11 mouse cellular contexts compared by ENCODE assay signal in the genomic region with DNA sequence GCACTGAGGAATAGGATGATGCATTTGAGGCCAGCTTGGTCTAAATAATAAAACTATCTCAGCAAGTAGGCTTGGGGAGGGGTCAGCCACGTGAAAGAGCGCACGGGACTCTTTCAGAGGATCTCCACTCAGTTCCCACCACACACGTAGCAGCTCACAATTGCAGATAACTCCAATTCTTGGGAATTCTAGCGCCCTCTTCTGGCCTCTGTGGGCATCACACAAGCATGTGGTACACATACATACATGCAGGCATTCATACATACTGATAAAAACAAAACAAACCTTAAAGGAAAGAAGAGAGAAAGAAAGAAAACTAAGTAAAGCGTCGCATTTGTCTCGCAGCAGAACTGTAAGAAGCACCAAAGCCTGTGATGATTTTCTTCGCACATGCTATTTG. TPM values are rescaled to one million over a fixed set of nuclear protein-coding genes. Genes with fewer than 3 reads are reported as not detected.
DNase-seq lines count a peak whose midpoint lies in the region; ATAC-seq and TF ChIP-seq lines count a peak whose summit lies in the region.
"Had no signal": no experiment of that assay in that cellular context is flagged by ENCODE, and none has a peak within 500 bp of the region (broad histone marks: within the 10 kb centered on the region; RNA-seq: fewer than 3 reads in every experiment).

No protein-coding gene starts in this region.

- H3K27me3 ChIP-seq in forebrain, postnatal 0 days (ENCODE audit: insufficient read depth, low read length): no peaks in the 10 kb centered on the region
- peaks cover 15% of the 10 kb centered on the region for H3K27me3 ChIP-seq in forebrain, embryonic 11.5 days (ENCODE audit: control insufficient read depth, insufficient read depth, low read length)
- peaks cover 13% of the 10 kb centered on the region; the same call in 1 of the 2 replicates for H3K27me3 ChIP-seq in lung, embryonic 14.5 days (ENCODE audit: insufficient read depth, low read length)
- H3K27me3 ChIP-seq in MEL (ENCODE audit: control insufficient read depth in 1 of 2, insufficient read depth in 2 of 2, low read length in 2 of 2): no peaks in the 10 kb centered on the region; a peak in 1 of 4 replicates

- no peak overlapping the region for H3K4me3 ChIP-seq in forebrain, postnatal 0 days (ENCODE audit: low read depth, low read length)
- no peak overlapping the region for H3K4me3 ChIP-seq in forebrain, embryonic 11.5 days (ENCODE audit: low read depth, low read length)
- H3K4me3 ChIP-seq in lung, embryonic 14.5 days (ENCODE audit: low read depth, low read length): no peak overlapping the region
- no peak overlapping the region for H3K4me3 ChIP-seq in MEL (ENCODE audit: control insufficient read depth in 1 of 2, insufficient read depth in 1 of 2, low read depth in 2 of 2, low read length in 2 of 2)
- peak overlapping the region; percentile 73 for H3K4me3 ChIP-seq in cortical plate, adult 2 months (ENCODE audit: insufficient read depth, low read length)

- H3K27ac ChIP-seq in forebrain, postnatal 0 days (ENCODE audit: low read depth, low read length): no peak overlapping the region
- no peak overlapping the region for H3K27ac ChIP-seq in forebrain, embryonic 11.5 days (ENCODE audit: low read depth, low read length)
- no peak overlapping the region for H3K27ac ChIP-seq in lung, embryonic 14.5 days (ENCODE audit: low read depth)
- H3K27ac ChIP-seq in MEL (ENCODE audit: control insufficient read depth, low read depth, low read length): no peak overlapping the region
- no peak overlapping the region for H3K27ac ChIP-seq in cortical plate, adult 2 months (ENCODE audit: insufficient read depth, low read length)

- TF ChIP-seq EP300 in MEL (IDR thresholded peaks at IDR 0.05; ENCODE audit: low read depth in 1 of 2, low read length in 2 of 2): no peak

- no peak for TF ChIP-seq POLR2A in MEL (IDR thresholded peaks at IDR 0.05; ENCODE audit: control insufficient read depth in 1 of 2, insufficient read depth in 1 of 2, low read depth in 1 of 2, low read length in 2 of 2, poor library complexity in 1 of 2)
- TF ChIP-seq POLR2A in cortical plate, adult 2 months (IDR thresholded peaks at IDR 0.05; ENCODE audit: extremely low read depth, insufficient read depth, low read length): no peak

- H3K4me1 ChIP-seq in forebrain, postnatal 0 days (ENCODE audit: insufficient read depth): peaks cover 4% of the 10 kb centered on the region; the same call in 1 of the 2 replicates
- peaks cover 3% of the 10 kb centered on the region; the same call in 1 of the 2 replicates for H3K4me1 ChIP-seq in forebrain, embryonic 11.5 days (replicated peaks; ENCODE audit: control insufficient read depth, insufficient read depth, low read length)
- H3K4me1 ChIP-seq in lung, embryonic 14.5 days (ENCODE audit: insufficient read depth): no peaks in the 10 kb centered on the region
- no peaks in the 10 kb centered on the region for H3K4me1 ChIP-seq in MEL (ENCODE audit: control insufficient read depth in 1 of 2, insufficient read depth in 2 of 2, low read length in 2 of 2)
- H3K4me1 ChIP-seq in cortical plate, adult 2 months (ENCODE audit: control insufficient read depth, insufficient read depth, low read length): no peaks in the 10 kb centered on the region

- H3K9me3 ChIP-seq in forebrain, postnatal 0 days (ENCODE audit: low read length): no peaks in the 10 kb centered on the region
- H3K9me3 ChIP-seq in forebrain, embryonic 11.5 days (ENCODE audit: control insufficient read depth, low read length): no peaks in the 10 kb centered on the region; the same call in 1 of the 2 replicates
- no peaks in the 10 kb centered on the region for H3K9me3 ChIP-seq in lung, embryonic 14.5 days (ENCODE audit: low read depth, low read length)
- no peaks in the 10 kb centered on the region for H3K9me3 ChIP-seq in MEL (replicated peaks; ENCODE audit: insufficient read depth, low read length)

- peak; percentile 44 for TF ChIP-seq CTCF in forebrain, postnatal 0 days (IDR thresholded peaks at IDR 0.05; ENCODE audit: low read depth)
- 0 out of 2 replicates have a peak, but pooled peaks have one; percentile 6 for TF ChIP-seq CTCF in lung, embryonic 14.5 days (IDR thresholded peaks at IDR 0.05; ENCODE audit: low read depth)
- TF ChIP-seq CTCF in MEL (IDR thresholded peaks at IDR 0.05 in 2 of 3, conservative IDR thresholded peaks at IDR 0.05 in 1 of 3; ENCODE audit: control insufficient read depth in 1 of 3, insufficient read depth in 1 of 3, low read depth in 2 of 3, low read length in 3 of 3, poor library complexity in 1 of 3, severe bottlenecking in 1 of 3): peak; percentile 12 to 17 (median 13); a peak in 2 of 6 replicates
- TF ChIP-seq CTCF in cortical plate, adult 2 months (IDR thresholded peaks at IDR 0.05; ENCODE audit: extremely low read depth, insufficient read depth, low read length): 0 out of 2 replicates have a peak, but pooled peaks have one; percentile 13

- H3K9ac ChIP-seq in forebrain, postnatal 0 days: no peak overlapping the region
- no peak overlapping the region for H3K9ac ChIP-seq in forebrain, embryonic 11.5 days (ENCODE audit: low read length)
- H3K9ac ChIP-seq in lung, embryonic 14.5 days: no peak overlapping the region
- no peak overlapping the region for H3K9ac ChIP-seq in MEL (ENCODE audit: control insufficient read depth, low read depth, low read length, poor library complexity, severe bottlenecking)

- no peaks in the 10 kb centered on the region for H3K79me2 ChIP-seq in MEL (ENCODE audit: control insufficient read depth, insufficient read depth, low read length, poor library complexity)

- ATAC-seq in forebrain, postnatal 0 days: 0 out of 2 replicates have a peak, but pooled peaks have one; percentile 7
- ATAC-seq in forebrain, embryonic 11.5 days (replicated peaks; ENCODE audit: low FRiP score): no peak
- no peak for ATAC-seq in lung, embryonic 14.5 days (ENCODE audit: insufficient read depth)

- WGBS in forebrain, postnatal 0 days: 78% methylated on average over 9 of the region's 9 CpGs
- 77% methylated on average over 9 of the region's 9 CpGs for WGBS in forebrain, embryonic 11.5 days
- 79% methylated on average over 9 of the region's 9 CpGs for WGBS in lung, embryonic 14.5 days

- no peak for DNase-seq in forebrain, postnatal 0 days
- DNase-seq in forebrain, embryonic 11.5 days (ENCODE audit: low spot score): no peak
- no peak for DNase-seq in lung, embryonic 14.5 days
- DNase-seq in lung, postnatal 36 days: no peak
- DNase-seq in MEL (ENCODE audit: low read depth, low spot score): no peak
- no peak for DNase-seq in adrenal gland, postnatal 25 days
- no peak for DNase-seq in gastrocnemius, postnatal 4 days (ENCODE audit: low spot score in 2 of 2)
- DNase-seq: kidney, adult 18-20 months; thymus, postnatal 25 days had no signal

- H3K36me3 ChIP-seq in forebrain, postnatal 0 days (ENCODE audit: insufficient read depth): no peaks in the 10 kb centered on the region
- no peaks in the 10 kb centered on the region for H3K36me3 ChIP-seq in forebrain, embryonic 11.5 days (ENCODE audit: control insufficient read depth, insufficient read depth, low read length)
- H3K36me3 ChIP-seq in lung, embryonic 14.5 days (ENCODE audit: insufficient read depth): no peaks in the 10 kb centered on the region
- H3K36me3 ChIP-seq in MEL (ENCODE audit: control insufficient read depth in 1 of 2, insufficient read depth in 2 of 2, low read length in 2 of 2): no peaks in the 10 kb centered on the region

- H3K4me2 ChIP-seq in forebrain, postnatal 0 days (ENCODE audit: low read depth): peak overlapping the region; percentile 99; the same call in 1 of the 2 replicates
- no peak overlapping the region for H3K4me2 ChIP-seq in forebrain, embryonic 11.5 days (ENCODE audit: low read depth, low read length, severe bottlenecking)
- no peak overlapping the region for H3K4me2 ChIP-seq in lung, embryonic 14.5 days
- H3K4me2 ChIP-seq: heart, embryonic 11.5 days had no signal

- TF ChIP-seq RAD21 in MEL (IDR thresholded peaks at IDR 0.05; ENCODE audit: low read depth, low read length): no peak

TF ChIP-seq in MEL, 35 proteins besides CTCF, POLR2A, EP300 and RAD21:
- TF ChIP-seq E2F4 (IDR thresholded peaks at IDR 0.05; ENCODE audit: borderline replicate concordance, low read depth, low read length) (no peak), MEF2A (IDR thresholded peaks at IDR 0.05; ENCODE audit: extremely low read depth, insufficient replicate concordance, low read depth, low read length, poor library complexity, severe bottlenecking) (no peak), MYB (IDR thresholded peaks at IDR 0.05; ENCODE audit: low read depth, low read length) (no peak)

RNA-seq across cellular contexts. Expression of a gene that starts 2.3 kb away (rescaled TPM):
- 13.4 and 22.0 TPM in 2 replicates for total RNA-seq in forebrain, postnatal 0 days (2014; rRNA removed)
- polyA plus RNA-seq in forebrain, postnatal 0 days (2015; fragmentation: Nextera tagmentation; extraction: Ambion mirVana): 10.0 and 12.7 TPM in 2 replicates
- polyA plus RNA-seq in forebrain, embryonic 11.5 days (2014; fragmentation: Nextera tagmentation; extraction: Ambion mirVana): 0.13 TPM in 1 of 2 replicates, not detected in the other
- polyA plus RNA-seq in lung, embryonic 14.5 days (2014; fragmentation: Nextera tagmentation; extraction: Ambion mirVana): 0.20 and 0.26 TPM in 2 replicates
- total RNA-seq in MEL (2012; rRNA removed): not detected in 2 replicates
- polyA plus RNA-seq in MEL (2012; ENCODE audit: insufficient read depth in 1 of 2, insufficient read length in 2 of 2, low read depth in 1 of 2, low replicate concordance in 2 of 2, missing spikeins in 1 of 2): not detected
- 60.0 and 67.5 TPM in 2 replicates for polyA plus RNA-seq in cortical plate, adult 2 months (2012; rRNA removed)
- total RNA-seq in adrenal gland, postnatal 25 days (2021): 9.3 and 12.8 TPM in 2 replicates
- total RNA-seq in gastrocnemius, postnatal 4 days (2021): under 1 TPM; 0.29 to 0.93 TPM
- polyA plus RNA-seq: heart, embryonic 11.5 days had no signal

RNA-seq across cellular contexts. Expression of a gene that starts 16.3 kb away (rescaled TPM):
- total RNA-seq in forebrain, postnatal 0 days (2014; rRNA removed): 13.2 and 14.5 TPM in 2 replicates
- 7.1 and 12.0 TPM in 2 replicates for polyA plus RNA-seq in forebrain, postnatal 0 days (2015; fragmentation: Nextera tagmentation; extraction: Ambion mirVana)
- 42.8 and 45.7 TPM in 2 replicates for polyA plus RNA-seq in forebrain, embryonic 11.5 days (2014; fragmentation: Nextera tagmentation; extraction: Ambion mirVana)
- polyA plus RNA-seq in lung, embryonic 14.5 days (2014; fragmentation: Nextera tagmentation; extraction: Ambion mirVana): 30.6 and 33.5 TPM in 2 replicates
- 14.4 and 14.8 TPM in 2 replicates for total RNA-seq in MEL (2012; rRNA removed)
- polyA plus RNA-seq in MEL (2012; ENCODE audit: insufficient read depth in 1 of 2, insufficient read length in 2 of 2, low read depth in 1 of 2, low replicate concordance in 2 of 2, missing spikeins in 1 of 2): 10 to 100 TPM in 1 of 2 experiments, not detected in 1; 24.1 TPM
- polyA plus RNA-seq in cortical plate, adult 2 months (2012; rRNA removed): 17.9 and 20.4 TPM in 2 replicates
- total RNA-seq in adrenal gland, postnatal 25 days (2021): 28.1 and 37.5 TPM in 2 replicates
- total RNA-seq in gastrocnemius, postnatal 4 days (2021): 10 to 100 TPM; 12.7 TPM
